19 mouse cellular contexts compared by ENCODE assay signal in the genomic region with DNA sequence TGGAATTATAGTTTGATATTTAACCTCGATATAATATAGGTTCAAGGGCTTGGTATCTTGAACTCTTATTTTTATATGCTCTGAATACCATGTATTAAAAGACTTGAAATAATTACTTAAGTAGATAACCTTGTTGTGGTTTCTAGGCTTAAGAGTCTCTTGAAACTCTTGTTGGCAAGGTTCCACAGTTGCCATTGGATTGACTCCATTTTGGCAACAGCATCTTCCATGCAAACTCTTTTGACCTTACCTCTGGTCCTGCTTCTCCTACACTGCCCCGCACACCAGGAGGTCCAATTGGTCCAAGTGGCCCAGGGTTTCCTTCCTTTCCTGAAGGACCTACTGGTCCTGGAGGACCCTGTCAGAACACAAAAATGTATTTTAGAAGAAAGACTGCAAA.
DNase-seq lines count a peak whose midpoint lies in the region; ATAC-seq and TF ChIP-seq lines count a peak whose summit lies in the region.
"Had no signal": no experiment of that assay in that cellular context is flagged by ENCODE, and none has a peak within 500 bp of the region (broad histone marks: within the 10 kb centered on the region; RNA-seq: fewer than 3 reads in every experiment).

No protein-coding gene starts in this region.

- peak; percentile 12 for DNase-seq in gastrocnemius, postnatal 10 days
- no peak for DNase-seq in gastrocnemius, postnatal 14 days
- peak; percentile 4 for DNase-seq in kidney, adult 2 months
- DNase-seq in adipocyte (ENCODE audit: low spot score): peak; percentile 79
- DNase-seq in lung, postnatal 14 days: peak; percentile 25
- no peak for DNase-seq in left cerebral cortex, adult 11 months (ENCODE audit: low spot score)
- DNase-seq: cerebellum, adult 9-11 months; spleen, adult 18-20 months; thymus, postnatal 25 days had no signal

- no peaks in the 10 kb centered on the region for H3K36me3 ChIP-seq in kidney, adult 2 months (ENCODE audit: control insufficient read depth, insufficient read depth, low read length)
- no peaks in the 10 kb centered on the region for H3K36me3 ChIP-seq in kidney, embryonic 14.5 days (ENCODE audit: control insufficient read depth, insufficient read depth, low read length)
- H3K36me3 ChIP-seq: liver, embryonic 15.5 days; midbrain, embryonic 13.5 days; neural tube, embryonic 12.5 days had no signal

- H3K27ac ChIP-seq in kidney, adult 2 months (ENCODE audit: insufficient read depth, low read depth, low read length): no peak overlapping the region
- no peak overlapping the region for H3K27ac ChIP-seq in kidney, embryonic 14.5 days (ENCODE audit: low read depth, low read length)
- H3K27ac ChIP-seq: embryonic facial prominence, embryonic 13.5 days; hindbrain, postnatal 0 days; kidney, postnatal 0 days; limb, embryonic 13.5 days; liver, embryonic 15.5 days; midbrain, embryonic 13.5 days; neural tube, embryonic 12.5 days had no signal

- no peaks in the 10 kb centered on the region for H3K4me1 ChIP-seq in kidney, adult 2 months (ENCODE audit: control insufficient read depth, insufficient read depth, low read length)
- H3K4me1 ChIP-seq in kidney, embryonic 14.5 days (ENCODE audit: control insufficient read depth, insufficient read depth, low read length): no peaks in the 10 kb centered on the region
- H3K4me1 ChIP-seq: embryonic facial prominence, embryonic 13.5 days; limb, embryonic 13.5 days; liver, embryonic 15.5 days; midbrain, embryonic 13.5 days; neural tube, embryonic 12.5 days had no signal

- ATAC-seq in kidney, embryonic 14.5 days (ENCODE audit: low FRiP score, low TSS enrichment): no peak
- ATAC-seq: forebrain, embryonic 14.5 days; hindbrain, postnatal 0 days; intestine, postnatal 0 days; midbrain, embryonic 13.5 days had no signal

- H3K27me3 ChIP-seq in kidney, adult 2 months (replicated peaks; ENCODE audit: control insufficient read depth, insufficient read depth, low read length): no peaks in the 10 kb centered on the region; the same call in 1 of the 2 replicates
- H3K27me3 ChIP-seq in kidney, embryonic 14.5 days (ENCODE audit: control insufficient read depth, insufficient read depth, low read length): no peaks in the 10 kb centered on the region
- H3K27me3 ChIP-seq: embryonic facial prominence, embryonic 13.5 days; limb, embryonic 13.5 days; liver, embryonic 15.5 days; midbrain, embryonic 13.5 days; neural tube, embryonic 12.5 days had no signal

- no peak for TF ChIP-seq CTCF in kidney, adult 2 months (conservative IDR thresholded peaks at IDR 0.05; ENCODE audit: insufficient read depth, insufficient read length, low read depth, low read length)

- intact Hi-C loops in gastrocnemius, postnatal 14 days (cut with DNase I; ENCODE audit: low total_unique reads): no loop called here

- H3K4me2 ChIP-seq in kidney, embryonic 14.5 days (replicated peaks; ENCODE audit: low read depth, low read length): no peak overlapping the region
- H3K4me2 ChIP-seq: embryonic facial prominence, embryonic 13.5 days; limb, embryonic 13.5 days; liver, embryonic 15.5 days; midbrain, embryonic 13.5 days; neural tube, embryonic 12.5 days had no signal

- H3K4me3 ChIP-seq in kidney, adult 2 months (ENCODE audit: insufficient read depth, low read depth, low read length): no peak overlapping the region
- H3K4me3 ChIP-seq in kidney, embryonic 14.5 days (ENCODE audit: low read length): no peak overlapping the region
- H3K4me3 ChIP-seq: embryonic facial prominence, embryonic 13.5 days; limb, embryonic 13.5 days; liver, embryonic 15.5 days; midbrain, embryonic 13.5 days; neural tube, embryonic 12.5 days had no signal

- 84% methylated on average over 2 of the region's 2 CpGs for WGBS in kidney, adult 2 months
- WGBS in kidney, embryonic 14.5 days: 94% methylated on average over 2 of the region's 2 CpGs

- TF ChIP-seq POLR2A in kidney, adult 2 months (IDR thresholded peaks at IDR 0.05; ENCODE audit: low read depth, low read length): no peak

- no peak overlapping the region for H3K9ac ChIP-seq in kidney, embryonic 14.5 days (ENCODE audit: low read depth, low read length)
- H3K9ac ChIP-seq: embryonic facial prominence, embryonic 13.5 days; limb, embryonic 13.5 days; liver, embryonic 15.5 days; midbrain, embryonic 13.5 days; neural tube, embryonic 12.5 days had no signal

- H3K9me3 ChIP-seq in kidney, embryonic 14.5 days (ENCODE audit: control insufficient read depth, low read length): no peaks in the 10 kb centered on the region
- H3K9me3 ChIP-seq: embryonic facial prominence, embryonic 13.5 days; limb, embryonic 13.5 days; liver, embryonic 15.5 days; midbrain, embryonic 13.5 days; neural tube, embryonic 12.5 days had no signal

Comparison
In these comparisons a context has a peak if more than half of its experiments do, and no peak if none do; other contexts are left out.
1. DNase-seq: peak in gastrocnemius, postnatal 10 days (single experiment), kidney, adult 2 months (single experiment), adipocyte (single experiment) and lung, postnatal 14 days (single experiment); none in gastrocnemius, postnatal 14 days (single experiment) and left cerebral cortex, adult 11 months (single experiment).